Mouse (Mus musculus): ENCODE data around the gene Dusp12. TPM values are rescaled to one million over a fixed set of nuclear protein-coding genes. Genes with fewer than 3 reads are reported as not detected.

Dusp12 gene
- 10 to 100 TPM; 12.9 to 20.6 TPM for total RNA-seq (2021)
- 12.4 and 13.5 TPM in 2 replicates for polyA plus RNA-seq (2012; rRNA removed)
- long read RNA-seq, transcript Dusp12-201 (6 exons, 1,374 nt): major isoform, 8 of 18 reads
- long read RNA-seq, partial matches to known transcripts: 1 of 18 reads
- long read RNA-seq, other reads (novel, unspliced or antisense): 4 of 18 reads

DNA sequence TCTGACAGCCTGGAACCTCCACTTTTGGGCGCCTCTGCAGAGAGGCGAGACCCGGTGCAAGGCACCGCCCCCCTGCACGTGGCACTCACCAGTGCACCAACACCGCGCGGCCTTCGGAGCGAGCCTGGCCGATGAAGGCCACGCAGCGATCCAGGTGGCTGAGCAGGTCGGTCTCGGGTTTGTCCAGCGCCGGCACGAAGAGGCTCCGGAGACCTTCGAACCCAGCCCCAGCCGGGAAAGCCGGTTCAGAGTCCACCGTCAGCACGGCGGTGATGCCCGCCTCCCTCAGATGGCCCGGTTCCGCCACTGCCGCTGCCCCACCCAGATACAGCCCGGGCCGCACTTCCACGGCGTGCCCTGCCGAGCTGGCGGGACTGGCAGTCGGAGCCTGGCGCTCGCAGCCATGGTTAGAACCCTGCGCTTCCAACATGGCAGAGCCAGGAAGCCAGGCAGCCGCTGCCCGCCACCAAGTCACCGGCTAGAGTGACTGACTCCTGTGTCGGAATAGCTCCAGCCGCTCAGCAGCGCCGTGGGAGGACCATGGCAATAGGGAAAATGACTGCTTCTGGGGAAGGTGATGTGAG is at the start of gene Dusp12, which contains the start of gene Gm26620:
Dusp12 (minus strand) TSS at position 563 of the 584 bp plus-strand sequence.
Gm26620 (plus strand) TSS at position 88 of the 584 bp plus-strand sequence.
- peak; percentile 92 for DNase-seq

DNA sequence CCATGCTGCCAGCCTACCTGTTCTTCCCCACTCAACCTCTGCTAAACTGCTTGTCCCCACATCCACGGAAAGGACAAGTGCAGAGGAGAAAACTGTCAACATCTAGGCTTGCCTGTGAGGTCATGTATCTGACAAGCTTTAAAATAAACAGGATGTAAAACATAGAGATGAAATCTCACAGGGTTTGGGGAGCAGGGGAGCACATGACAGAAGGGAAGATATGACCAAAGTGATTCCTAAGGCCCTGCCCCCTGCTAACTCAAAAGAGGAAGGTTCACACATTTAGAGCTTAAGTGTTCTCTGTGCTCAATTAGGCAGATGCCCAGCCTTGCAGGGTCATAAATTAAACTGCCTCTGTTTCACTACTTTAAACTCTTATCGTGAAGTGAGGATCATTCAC is 49.0 kb upstream of the Dusp12 start:
- DNase-seq: no peak

DNA sequence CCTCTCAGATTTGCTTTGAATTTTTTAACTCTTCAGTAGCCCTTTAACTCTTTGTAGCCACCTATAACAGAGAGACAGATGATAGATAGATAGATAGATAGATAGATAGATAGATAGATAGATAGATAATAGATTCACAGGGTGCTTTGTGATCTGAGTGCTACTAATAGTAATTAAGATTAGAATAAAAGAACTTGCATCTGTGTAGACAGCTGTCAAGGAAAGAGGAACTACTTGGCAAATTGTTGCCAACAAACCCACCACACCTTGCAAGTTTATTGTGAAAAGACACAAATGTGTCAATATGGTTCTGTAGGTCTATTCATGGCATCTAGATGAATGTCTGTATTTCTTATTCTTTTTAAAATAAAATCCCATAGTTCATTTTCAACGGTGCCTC is 48.6 kb upstream of the Dusp12 start:
- no peak for DNase-seq

DNA sequence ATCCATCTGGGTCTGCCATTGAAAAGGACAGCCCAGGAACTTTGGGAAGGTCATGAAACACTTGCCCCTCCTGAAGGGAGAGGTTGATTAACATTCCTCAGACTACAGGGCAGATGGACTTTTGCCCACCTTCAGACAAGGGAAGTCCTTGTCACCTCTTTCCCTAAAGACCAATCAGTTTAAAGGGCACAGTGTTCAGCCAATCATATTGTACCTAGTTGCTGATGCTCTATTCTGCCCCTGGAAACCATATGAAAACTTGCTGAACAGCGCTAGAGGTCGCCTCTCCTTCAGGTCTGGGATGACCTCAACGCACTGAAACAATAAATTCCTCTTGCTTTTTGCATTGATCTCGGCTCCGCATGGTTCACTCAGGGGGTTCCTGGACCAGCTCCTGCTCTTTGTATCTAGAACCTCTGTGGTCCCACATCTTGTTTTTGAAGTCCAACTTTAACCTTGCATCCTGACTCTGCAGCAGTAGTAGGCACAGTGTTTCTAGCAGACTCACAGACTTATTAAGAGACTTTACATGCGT is 48.1 kb upstream of the Dusp12 start:
- no peak for DNase-seq

DNA sequence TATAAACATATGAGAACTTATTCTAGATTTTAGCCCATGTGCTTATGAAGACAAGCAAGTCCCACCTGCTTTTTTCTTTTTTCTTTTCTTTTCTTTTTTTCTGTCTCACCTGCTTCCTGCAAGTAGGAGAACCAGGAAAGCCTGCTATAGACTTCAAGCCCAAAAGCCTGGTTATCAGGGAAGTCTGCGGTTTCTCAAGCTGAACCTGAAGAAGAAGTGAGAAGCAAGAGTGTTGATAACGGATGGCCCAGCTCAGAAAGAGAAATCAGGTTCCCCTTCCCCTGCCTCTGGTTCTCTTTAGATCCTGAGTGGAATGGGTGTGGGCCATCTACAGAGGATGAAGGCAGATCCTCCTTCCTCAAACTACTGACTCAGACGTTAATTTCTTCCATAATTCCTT is 46.7 kb upstream of the Dusp12 start:
- DNase-seq: no peak

DNA sequence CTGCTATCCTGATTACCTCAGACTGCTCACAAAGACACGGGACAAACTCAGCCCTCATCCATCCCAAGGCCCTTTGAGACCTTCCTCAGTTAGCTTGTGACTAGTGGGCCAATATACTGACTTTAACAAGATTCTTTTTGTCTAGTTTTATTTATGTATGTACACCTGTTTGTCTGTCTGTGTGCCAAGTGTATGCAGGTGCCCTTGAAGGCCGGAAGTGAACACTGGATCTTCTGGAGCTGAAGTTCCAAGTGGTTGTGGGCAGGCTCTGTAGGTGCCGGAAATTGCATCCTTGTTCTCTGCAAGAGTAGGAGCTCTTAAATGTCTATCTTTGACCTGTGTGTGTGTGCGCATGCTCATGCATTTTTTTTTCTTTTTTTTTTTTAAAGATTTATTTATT is 43.9 kb upstream of the Dusp12 start:
- DNase-seq: no peak

DNA sequence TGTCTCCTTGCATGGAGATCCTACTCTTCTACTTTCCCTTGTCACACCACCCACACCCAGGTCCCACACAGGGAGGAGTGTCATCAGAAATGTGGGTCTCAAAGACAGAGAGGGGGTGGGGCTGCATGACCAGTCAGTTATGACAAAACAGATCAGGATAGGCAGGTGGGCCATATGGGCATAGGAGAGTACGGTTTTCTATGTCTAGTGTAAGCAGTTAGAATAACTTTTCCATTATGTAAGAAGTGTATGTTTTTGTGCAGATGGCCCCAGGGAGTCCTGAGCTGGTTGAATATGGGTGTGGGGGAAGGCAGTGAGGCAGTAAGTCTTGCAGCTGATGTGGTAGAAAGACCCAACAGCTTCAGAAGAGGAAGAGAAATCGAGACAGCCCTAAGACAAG is 43.1 kb upstream of the Dusp12 start:
- no peak for DNase-seq

DNA sequence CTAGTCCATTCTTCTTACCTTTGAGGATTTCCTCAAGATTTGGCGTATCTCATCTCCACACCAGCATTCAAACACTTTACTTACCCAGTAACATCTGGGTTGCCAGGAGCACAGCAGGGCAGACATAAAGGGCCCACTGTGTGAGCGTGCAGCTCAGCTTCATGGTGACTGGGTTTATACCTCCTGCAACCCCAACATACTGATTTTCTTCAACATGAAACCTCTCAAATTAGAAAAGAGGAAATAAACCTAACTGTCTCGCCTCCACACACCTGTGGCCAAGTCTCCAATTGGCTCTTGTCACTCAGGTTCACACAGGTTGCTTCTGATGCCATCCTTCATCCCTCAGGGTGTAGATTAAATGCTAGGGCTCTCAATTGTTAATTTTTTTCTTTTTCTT is 42.0 kb upstream of the Dusp12 start, which contains the start of gene Fcrla:
Fcrla (minus strand) TSS at position 206 of the 400 bp plus-strand sequence.
- DNase-seq: no peak

DNA sequence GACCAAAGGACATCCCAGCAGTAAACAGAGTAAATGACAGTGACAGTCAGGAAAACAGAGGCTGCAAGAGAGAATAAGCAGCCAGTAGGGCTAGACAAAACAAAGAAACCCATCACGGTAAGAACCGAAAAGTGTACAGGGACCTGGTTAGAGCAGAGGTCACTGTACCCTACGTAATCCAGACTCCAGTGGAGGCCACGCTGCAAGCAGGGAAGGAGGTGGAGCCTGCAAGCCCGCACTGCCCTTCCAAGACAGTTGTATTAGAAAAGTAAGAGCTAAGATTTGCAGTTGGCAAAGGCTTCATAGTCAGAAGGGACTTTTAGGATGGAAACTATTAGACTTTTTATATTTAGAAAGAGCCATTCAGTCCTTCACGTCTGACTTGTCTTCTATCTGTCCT is 41.6 kb upstream of the Dusp12 start:
- DNase-seq: peak; percentile 20

DNA sequence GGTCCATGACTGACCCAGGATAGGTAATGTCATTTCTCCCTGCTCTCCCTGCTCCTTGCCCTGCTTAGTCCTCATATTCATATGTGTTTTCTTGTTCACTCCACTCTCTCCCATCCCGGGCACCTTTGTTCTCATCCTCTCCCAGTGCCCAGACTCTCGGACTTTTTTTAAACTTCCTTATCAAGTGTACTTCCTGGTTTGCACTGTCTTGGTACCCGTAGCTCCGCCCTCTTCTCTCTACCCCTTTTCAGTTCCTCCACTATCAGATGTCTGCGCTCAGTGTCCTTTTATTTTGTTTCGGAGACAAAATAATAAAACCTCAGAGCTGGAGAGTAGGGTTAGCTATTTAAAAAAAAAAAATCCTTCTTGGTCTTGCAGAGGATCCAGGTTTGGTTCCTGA is 39.1 kb upstream of the Dusp12 start:
- no peak for DNase-seq

DNA sequence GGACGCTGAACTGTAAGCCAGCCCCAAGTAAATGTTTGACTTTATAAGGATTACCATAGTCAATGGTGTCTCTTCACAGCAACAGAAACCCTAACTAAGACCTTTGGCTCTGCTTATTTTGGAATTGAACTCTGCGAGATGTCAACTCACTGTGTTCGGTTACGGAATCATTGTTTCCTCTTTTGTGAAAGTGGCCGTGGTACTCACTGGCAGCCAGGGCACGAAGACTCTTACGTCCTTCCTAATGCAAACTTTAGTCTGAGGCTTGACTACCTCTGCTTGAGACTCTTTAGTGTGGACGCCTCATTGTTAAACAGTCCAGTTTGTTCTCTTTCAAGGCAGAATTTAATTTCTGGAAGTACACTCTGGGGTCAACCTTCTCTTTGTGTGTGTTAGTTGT is 34.0 kb upstream of the Dusp12 start:
- DNase-seq: no peak

DNA sequence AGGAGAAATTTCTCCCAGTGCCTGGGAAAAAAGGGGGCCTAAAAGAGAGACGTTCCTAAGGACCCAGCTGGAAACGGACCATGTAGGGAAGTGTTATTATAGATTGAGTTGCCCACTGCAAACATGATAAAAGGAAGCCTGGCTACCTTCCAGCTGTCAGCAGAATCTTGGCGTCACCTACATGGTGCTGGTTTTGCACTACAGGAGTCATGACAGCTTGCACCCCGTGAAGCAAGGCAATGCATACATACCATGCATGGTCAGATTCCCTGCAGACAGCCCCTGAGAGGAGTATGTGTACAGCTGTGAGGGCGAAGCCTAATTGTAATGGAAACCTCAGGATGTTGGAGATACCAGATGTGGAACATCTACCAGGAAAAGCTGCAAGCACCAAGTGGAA is 30.3 kb upstream of the Dusp12 start:
- no peak for DNase-seq

DNA sequence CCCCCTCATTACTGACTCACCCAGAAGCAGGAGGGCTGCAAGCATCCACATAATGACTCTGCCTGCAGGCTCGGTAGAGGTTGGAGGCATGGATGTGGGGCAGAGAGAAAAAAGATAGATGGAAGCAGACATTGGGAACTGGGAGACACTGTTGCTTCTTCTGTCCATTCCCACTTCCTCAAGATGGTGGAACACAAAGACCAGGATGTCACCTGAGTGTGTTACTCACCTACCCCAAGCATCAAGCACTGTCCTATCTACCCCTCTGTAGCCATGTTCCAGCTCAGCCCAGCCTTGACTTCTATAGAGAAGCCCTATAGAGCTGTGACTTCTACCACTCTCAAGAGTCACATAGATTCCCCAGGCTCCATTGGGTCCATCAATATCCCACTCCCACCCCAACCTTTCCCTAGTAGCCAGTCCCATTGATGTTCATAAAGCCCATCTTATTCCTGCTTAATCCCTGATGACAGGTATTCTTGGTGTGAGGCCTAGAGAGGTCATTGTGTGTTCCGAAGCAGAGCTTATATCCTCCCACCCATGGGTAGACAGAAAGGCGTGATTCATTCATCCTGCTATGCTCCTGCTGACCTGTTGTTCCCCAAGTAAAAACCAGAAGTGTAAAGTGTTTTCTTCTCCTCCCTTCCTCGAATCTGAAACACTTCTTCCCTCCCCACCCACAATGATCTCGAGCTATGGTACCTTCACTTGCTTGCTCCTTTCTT is 27.7 kb upstream of the Dusp12 start, which contains the start of gene Fcrlb:
Fcrlb (minus strand) TSS at position 51 of the 725 bp plus-strand sequence.
- DNase-seq: no peak

DNA sequence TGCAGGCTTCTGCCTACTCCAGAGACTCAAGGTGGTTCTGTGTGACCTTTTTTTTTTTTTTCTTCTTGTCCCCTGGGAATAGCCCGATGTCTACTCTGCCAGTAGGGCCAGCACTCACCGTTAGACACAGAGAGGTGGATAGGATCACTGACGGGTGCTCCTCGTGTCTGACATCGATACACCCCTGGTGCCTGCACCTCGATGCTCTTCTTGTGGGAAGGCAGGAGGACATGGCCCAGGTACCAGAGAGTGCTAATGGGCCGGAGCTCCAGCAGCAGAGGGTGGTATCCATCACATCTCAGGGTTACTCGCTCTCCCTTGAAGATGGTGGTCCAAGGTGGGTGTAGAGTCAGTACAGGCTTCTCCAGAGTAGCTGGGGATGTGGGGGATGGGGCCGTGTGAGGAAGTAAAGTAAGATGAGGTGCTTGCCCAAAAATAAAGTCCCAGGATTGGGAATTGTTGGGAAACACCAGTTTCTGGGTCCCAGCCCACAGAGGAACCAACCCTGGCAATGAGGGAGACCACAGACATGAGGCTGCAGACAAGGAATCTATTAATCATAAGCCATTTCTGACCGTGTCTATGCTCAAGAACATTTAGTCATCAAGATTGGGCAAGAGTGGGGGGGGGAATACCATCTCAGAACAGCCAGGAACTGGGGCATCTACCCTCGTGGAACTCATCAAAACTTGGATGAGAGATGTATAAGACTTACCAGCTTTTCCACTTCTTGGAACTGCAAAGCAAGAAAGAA is 26.7 kb upstream of the Dusp12 start:
- peak; percentile 56 for DNase-seq

DNA sequence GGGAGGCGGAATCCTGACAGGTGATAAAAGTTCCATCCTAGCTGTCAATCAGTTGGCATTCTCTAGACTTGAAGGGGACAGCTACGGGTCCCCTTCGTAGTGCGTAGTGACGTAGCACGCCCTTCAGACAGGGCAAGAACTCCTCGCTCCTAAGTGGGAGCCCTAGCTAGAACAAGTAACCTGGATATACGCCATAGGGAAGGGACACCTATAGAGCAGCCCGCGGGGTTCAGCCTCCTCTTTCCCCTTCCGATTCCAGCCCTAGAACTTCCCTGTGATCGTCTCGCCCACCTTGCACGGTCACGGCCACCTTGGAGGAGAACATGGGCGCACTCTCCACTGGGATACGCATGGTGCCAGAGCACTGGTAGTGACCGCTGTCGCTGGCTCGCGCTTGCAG is 23.0 kb upstream of the Dusp12 start:
- DNase-seq: no peak

DNA sequence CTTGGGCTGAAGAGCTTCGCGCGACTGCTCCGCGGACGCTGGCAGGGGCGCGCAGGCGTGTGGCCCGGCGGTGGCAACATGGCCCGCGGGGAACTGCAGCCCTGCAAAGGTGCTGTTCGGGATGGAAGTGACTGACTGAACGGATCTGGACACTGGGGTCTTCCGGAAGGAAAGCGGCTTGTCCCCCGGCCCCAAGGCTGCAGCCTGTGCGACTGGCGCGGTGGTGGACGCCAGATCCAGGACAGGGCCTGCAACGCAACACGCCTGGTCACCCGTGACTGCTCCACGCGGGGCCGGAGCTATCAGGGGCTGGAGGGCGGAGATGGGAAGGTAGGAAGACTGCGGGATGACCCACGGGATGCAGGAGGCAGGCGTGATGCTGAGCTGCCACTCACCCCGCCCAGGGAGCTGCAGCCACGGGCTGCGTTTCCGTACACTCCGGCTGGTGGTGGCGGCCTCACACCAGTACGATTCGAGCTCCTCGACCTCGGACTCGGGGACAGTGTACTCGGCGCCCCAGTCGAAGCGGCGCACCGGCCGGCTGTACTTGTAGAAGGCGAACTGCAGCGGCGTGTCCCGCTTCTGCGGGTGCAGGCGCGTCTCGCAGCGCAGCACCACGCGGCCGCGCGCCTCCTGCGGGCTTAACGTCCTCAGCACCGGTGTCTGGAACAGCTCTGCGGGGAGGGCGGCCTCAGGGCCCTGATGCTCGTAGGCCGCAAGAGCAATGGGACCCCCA is 22.3 kb upstream of the Dusp12 start:
- DNase-seq: peak; percentile 54

DNA sequence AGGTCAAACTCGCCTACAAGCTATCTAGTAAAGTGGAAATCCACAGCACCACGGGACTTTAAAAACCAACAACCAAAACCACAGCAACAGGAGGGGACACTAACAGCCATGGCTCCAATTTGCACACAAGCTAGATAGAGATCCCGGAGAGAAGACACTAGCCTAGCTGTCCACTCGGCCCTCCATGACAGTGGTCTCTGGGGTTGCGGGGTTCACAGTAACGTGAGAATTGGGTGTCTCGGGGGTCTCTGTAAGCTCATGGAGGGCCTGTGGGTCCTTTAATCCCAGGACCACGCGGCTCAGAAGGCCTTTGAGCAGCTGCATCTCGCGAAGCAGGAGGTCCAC is 21.7 kb upstream of the Dusp12 start:
- DNase-seq: no peak

DNA sequence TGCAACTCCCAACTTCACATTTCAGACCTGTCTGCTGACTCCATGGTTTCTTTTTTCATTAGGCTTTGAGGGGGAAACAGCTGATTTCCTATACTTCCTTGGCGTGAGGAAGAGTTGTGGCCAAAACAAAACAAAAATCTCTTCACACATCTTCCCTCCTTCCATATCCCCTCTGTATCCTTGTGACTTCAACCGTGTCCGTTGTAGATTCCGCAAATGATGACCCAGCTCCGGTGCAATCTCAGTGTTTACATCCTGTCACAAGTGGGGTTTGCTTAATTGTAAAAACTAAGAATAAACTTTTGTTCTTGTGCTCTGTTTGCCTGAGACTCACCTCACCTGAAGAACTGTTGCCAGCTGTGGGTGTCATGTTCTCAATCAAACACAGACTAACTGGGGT is 18.1 kb upstream of the Dusp12 start:
- DNase-seq: no peak

DNA sequence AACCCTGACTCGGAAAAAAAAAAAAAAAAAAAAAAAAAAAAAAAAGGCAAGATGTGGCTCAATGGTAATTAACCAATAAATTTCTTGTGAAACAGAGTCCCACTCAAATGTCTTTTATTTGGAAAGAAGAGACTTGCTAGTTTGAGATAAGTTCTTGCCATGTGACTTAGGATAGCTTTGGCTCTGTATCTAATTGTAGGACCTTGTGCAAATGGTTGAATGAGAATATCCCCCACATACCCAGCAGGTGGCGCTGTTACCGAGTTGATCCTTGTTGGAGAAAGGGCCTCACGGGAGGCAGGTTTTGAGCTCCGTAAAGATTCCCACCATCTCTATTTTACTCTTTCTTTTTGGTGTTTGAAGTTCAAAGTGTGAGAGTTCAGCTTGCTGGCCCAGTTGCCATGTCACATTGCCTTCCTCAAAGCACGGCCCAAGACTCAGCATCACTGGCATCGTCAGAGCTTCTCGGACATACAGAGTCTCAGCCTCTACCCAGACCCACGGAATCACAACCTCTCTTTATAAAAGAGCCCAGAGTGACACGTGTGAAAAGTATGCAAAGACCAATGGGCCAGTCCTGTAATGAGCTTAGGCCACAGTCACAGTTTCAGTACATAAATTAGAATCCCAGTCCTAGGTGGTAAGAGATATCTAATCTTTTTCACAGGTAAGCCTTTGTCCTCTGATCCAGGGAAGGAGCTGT is 16.3 kb upstream of the Dusp12 start:
- peak; percentile 88 for DNase-seq

DNA sequence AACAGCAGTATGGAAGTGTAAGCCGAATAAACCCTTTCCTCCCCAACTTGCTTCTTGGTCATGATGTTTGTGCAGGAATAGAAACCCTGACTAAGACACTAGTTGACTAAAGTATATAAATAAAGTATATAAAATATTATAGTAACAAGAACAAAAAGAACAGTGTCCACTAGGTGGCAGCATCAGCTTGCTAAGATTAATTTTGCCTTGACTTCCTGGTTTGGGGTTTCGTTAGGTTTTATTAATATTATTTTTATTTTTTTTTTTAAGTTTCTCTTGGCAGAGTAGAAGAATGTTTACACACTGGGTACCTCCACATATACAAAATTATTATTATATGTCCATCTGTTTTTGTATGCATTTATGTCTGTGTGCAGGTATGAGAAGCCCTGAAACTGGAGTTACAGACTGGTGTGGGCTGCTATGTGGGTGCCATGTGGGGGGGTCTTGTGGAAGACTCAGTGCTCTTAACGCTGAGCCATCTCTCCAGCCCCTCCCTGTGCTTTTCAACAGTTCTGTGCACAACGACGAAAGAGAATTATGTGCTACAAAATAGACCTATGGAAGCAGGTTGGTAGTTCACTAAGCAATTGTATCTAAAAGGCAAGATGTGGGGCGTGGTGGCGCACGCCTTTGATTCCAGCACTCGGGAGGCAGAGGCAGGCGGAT is 15.6 kb upstream of the Dusp12 start:
- DNase-seq: peak; percentile 26

All from adrenal gland, adult 2 months (tissue).